Mouse (Mus musculus) heart, postnatal 0 days (tissue): ENCODE measurements at regions not wholly inside any gene's neighbourhood (a gene's known extent, or its start where the extent isn't known, plus 50 kb on each side); places are given as distances from the start of the nearest gene placed in this dataset.

Source experiments
- ATAC-seq: fragments of 200-750 bp; cut with Nextera tagmentation; 2 replicates; pipeline ENCODE4 v1.8.0; 2017; ENCODE audit warnings: low read depth, moderate number of reproducible peaks, moderate library complexity; ENCODE audit not compliant: insufficient read depth
- DNase-seq: peaks from one replicate; pipeline ENCODE4 v3.0.0-alpha.2; 2016; ENCODE audit warnings: low spot score
- H3K27ac ChIP-seq: fragments of 300-500 bp; sonication (generic); 2 replicates; pipeline ENCODE4 v1.5.1; 2014; ENCODE audit warnings: low read depth, mild to moderate bottlenecking
- H3K27me3 ChIP-seq: fragments of 300-500 bp; sonication (generic); 2 replicates; pipeline ENCODE4 v1.6.1; 2014; ENCODE audit warnings: low read length, mixed read lengths; ENCODE audit not compliant: control insufficient read depth, insufficient read depth
- H3K36me3 ChIP-seq: fragments of 300-500 bp; sonication (generic); replicated peaks from 2 replicates; pipeline ENCODE4 v1.6.1; 2014; ENCODE audit warnings: low read length, mixed read lengths; ENCODE audit not compliant: control insufficient read depth, insufficient read depth
- H3K4me1 ChIP-seq: fragments of 300-500 bp; sonication (generic); 2 replicates; pipeline ENCODE4 v1.6.1; 2014; ENCODE audit warnings: antibody characterized with exemption; ENCODE audit not compliant: control insufficient read depth, insufficient read depth
- H3K4me2 ChIP-seq: fragments of 300-500 bp; sonication (generic); 2 replicates; pipeline ENCODE4 v1.6.1; 2014; ENCODE audit warnings: low read depth, mild to moderate bottlenecking, low read length, moderate library complexity
- H3K4me3 ChIP-seq: fragments of 300-500 bp; sonication (generic); 2 replicates; pipeline ENCODE4 v1.5.1; 2014; ENCODE audit warnings: low read depth, low read length
- H3K9ac ChIP-seq: fragments of 300-500 bp; sonication (generic); replicated peaks from 2 replicates; pipeline ENCODE4 v1.6.1; 2014; ENCODE audit warnings: low read depth, low read length, mixed read lengths
- H3K9me3 ChIP-seq: fragments of 300-500 bp; sonication (generic); replicated peaks from 2 replicates; pipeline ENCODE4 v1.6.1; 2016; ENCODE audit warnings: low read length; ENCODE audit not compliant: control insufficient read depth
- CTCF ChIP-seq: IDR thresholded peaks from 2 replicates; pipeline ENCODE4 v1.5.1; 2016; ENCODE audit warnings: antibody characterized with exemption, control low read depth, low read depth
- EP300 ChIP-seq: IDR thresholded peaks from 2 replicates; pipeline ENCODE4 v1.6.1; 2016; ENCODE audit warnings: antibody characterized with exemption, low read depth
- WGBS: fragments of 180-500 bp; shearing (Covaris S2); extraction: QIAGEN DNeasy Blood & Tissue Kit; methylation state at CpG from one replicate; pipeline ENCODE4 v1.1.7; 2014; 5-methylcytosine and 5-hydroxymethylcytosine counted together

- 74% methylated on average over 1 of the region's 1 CpGs for WGBS
- ATAC-seq = no peak
Measured at GRCm38 (mm10) chr7:136449286-136449685, 445.1 kb upstream of the Mgmt start.

GRCm38 (mm10) chr7:136451672-136452361 is 442.6 kb upstream of the Mgmt start:
- Histone ChIP-seq H3K9ac (no peak overlapping the region), H3K36me3 (no peaks in the 10 kb centered on the region), H3K27me3 (0 out of 2 replicates have a peak, but pooled peaks cover 3% of the 10 kb centered on the region), H3K27ac (no peak overlapping the region), H3K9me3 (no peaks in the 10 kb centered on the region), H3K4me3 (no peak overlapping the region), H3K4me2 (no peak overlapping the region), H3K4me1 (no peaks in the 10 kb centered on the region)
- ATAC-seq (no peak), DNase-seq (no peak)
- WGBS = 72% methylated on average over 8 of the region's 8 CpGs
- TF ChIP-seq CTCF (no peak), EP300 (no peak)

More at GRCm38 (mm10) chr7:136449286-136449685, 445.1 kb upstream of the Mgmt start:
- 0 out of 2 replicates have a peak, but pooled peaks cover 3% of the 10 kb centered on the region for H3K27me3 ChIP-seq
- no peaks in the 10 kb centered on the region for H3K36me3 ChIP-seq
- H3K4me3 ChIP-seq = no peak overlapping the region
- DNase-seq = no peak
- H3K9me3 ChIP-seq = no peaks in the 10 kb centered on the region
- no peaks in the 10 kb centered on the region for H3K4me1 ChIP-seq
- no peak overlapping the region for H3K4me2 ChIP-seq
- TF ChIP-seq CTCF (no peak), EP300 (no peak)
- no peak overlapping the region for H3K27ac ChIP-seq
- no peak overlapping the region for H3K9ac ChIP-seq

- Histone ChIP-seq H3K9me3 (no peaks in the 10 kb centered on the region), H3K36me3 (no peaks in the 10 kb centered on the region), H3K4me1 (no peaks in the 10 kb centered on the region), H3K4me3 (no peak overlapping the region), H3K4me2 (no peak overlapping the region), H3K27me3 (0 out of 2 replicates have a peak, but pooled peaks cover 3% of the 10 kb centered on the region), H3K27ac (no peak overlapping the region), H3K9ac (no peak overlapping the region)
- ATAC-seq (no peak), DNase-seq (no peak)
- 80% methylated on average over 5 of the region's 5 CpGs for WGBS
- TF ChIP-seq CTCF (no peak), EP300 (no peak)
Measured at GRCm38 (mm10) chr7:136452561-136452960, 441.9 kb upstream of the Mgmt start.

GRCm38 (mm10) chr7:136457171-136457570 is 437.2 kb upstream of the Mgmt start:
- TF ChIP-seq CTCF (no peak), EP300 (no peak)
- ATAC-seq = no peak
- Histone ChIP-seq H3K27ac (no peak overlapping the region), H3K27me3 (0 out of 2 replicates have a peak, but pooled peaks cover 3% of the 10 kb centered on the region), H3K36me3 (no peaks in the 10 kb centered on the region), H3K4me2 (no peak overlapping the region), H3K9me3 (no peaks in the 10 kb centered on the region), H3K4me3 (no peak overlapping the region), H3K9ac (no peak overlapping the region), H3K4me1 (no peaks in the 10 kb centered on the region)
- no peak for DNase-seq
- 45% methylated on average over 7 of the region's 7 CpGs for WGBS

- ATAC-seq = no peak
- Histone ChIP-seq H3K9me3 (no peaks in the 10 kb centered on the region), H3K27ac (no peak overlapping the region), H3K9ac (no peak overlapping the region), H3K27me3 (0 out of 2 replicates have a peak, but pooled peaks cover 3% of the 10 kb centered on the region), H3K4me1 (no peaks in the 10 kb centered on the region), H3K4me2 (no peak overlapping the region), H3K36me3 (no peaks in the 10 kb centered on the region), H3K4me3 (no peak overlapping the region)
- 85% methylated on average over 10 of the region's 10 CpGs for WGBS
- TF ChIP-seq CTCF (no peak), EP300 (no peak)
- DNase-seq = no peak
Measured at GRCm38 (mm10) chr7:136457867-136458448, 436.5 kb upstream of the Mgmt start.
